Mouse (Mus musculus) 3T3-L1 (cell line): ENCODE data around the gene Frem2.

Experiments
- DNase-seq: peaks from one replicate; pipeline ENCODE4 v3.0.0-alpha.2; 2015; ENCODE audit warnings: low read depth, low spot score

Frem2 gene

DNA sequence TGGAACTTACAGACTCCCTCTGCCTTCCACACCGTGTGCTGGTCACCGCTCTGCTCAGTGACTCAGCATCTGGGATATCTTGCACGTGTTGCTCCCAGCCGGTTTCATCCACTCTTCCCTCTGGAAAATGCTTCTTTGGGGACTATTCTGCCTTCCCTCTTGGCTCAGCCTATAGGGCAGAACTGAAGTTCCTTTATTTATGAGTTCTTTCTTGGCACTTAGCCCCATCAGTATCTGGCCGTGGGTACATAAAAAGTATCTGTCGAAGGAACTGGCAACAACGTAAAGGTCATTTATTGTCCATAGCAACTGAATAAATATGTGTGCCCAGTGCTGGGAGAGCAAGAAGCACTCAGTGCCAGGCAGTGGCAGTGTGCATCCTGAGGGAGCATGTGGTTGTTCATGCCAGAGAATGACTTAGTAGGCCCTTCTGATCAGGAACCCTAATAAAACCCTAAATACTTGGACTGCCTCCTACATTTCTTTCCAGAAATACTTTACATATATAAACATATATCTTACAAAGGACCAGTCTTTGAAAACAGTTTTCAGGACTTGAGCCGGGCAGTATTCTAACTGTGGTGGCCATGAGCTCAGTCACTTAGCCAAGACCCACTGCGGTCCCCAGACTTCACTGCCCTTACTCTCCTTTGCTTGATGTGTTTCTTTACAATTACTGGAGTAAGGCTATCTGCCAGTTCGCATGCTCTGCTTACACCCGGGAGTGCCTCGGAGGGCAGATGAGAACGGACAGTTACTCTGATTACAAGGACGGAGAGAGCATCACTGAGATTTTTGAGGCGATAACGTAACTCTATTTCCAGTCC lies 99.6 kb downstream of the Frem2 start:
- no peak for DNase-seq

DNA sequence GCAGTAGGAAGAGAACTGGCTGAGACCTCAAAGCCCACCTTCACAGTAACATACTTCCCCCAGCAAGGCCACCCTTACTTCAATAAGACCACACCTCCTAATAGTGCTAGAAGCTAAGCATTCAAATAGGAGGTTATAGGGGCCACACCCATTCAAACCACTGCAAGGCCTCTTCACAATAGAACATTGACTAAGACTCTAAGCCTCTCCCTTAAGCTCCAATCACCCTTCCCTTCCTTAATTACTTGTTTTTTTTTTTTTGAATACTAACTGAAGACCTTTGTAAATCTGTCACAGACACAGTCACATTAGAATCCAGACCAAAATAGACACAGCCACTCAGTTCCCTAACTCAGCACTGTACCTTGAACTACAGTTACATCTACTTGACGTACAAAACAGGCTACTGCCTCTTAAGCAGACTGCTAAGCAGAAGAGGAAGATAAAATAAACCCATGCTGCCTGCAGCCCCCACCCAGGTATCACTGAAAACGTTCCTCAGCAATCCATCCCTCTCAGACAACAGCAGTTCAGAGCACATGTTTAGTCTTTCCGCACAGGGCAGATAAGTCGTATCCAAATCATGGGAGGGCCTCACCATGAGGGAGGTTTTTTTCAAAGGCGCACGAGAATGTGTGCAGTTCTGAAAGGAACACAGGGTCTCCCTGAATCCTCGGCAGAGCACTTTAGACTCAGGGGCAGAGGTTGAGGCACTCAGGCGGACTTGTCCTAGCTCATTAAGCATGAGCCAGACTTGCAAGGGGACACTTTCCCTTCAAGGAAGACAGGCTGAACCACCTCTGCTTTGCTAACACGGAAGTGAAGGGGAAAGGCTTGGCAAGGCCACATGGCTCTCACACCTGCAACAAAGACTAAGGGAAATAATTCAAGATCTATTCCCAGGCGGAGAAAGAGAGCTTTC lies 101.9 kb downstream of the Frem2 start:
- no peak for DNase-seq

DNA sequence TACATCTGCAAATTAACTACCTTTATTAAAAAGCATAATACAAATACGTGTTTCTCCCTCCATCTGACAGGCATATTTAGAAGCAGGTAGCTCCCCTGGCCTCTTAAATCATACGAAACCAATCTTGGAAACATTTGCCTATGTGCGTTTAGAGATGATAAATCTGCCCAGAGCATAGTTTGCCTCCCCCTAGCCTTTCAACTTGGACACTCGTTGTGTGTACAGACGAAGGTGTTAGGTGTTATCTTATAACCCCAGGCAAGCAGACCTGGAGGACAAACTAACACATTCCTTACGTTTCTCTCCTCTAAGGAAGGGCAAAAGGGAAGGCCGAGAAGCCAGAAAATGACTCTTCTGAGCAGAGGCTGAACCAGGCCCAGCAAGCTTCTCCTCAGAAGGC lies 104.5 kb downstream of the Frem2 start:
- no peak for DNase-seq

DNA sequence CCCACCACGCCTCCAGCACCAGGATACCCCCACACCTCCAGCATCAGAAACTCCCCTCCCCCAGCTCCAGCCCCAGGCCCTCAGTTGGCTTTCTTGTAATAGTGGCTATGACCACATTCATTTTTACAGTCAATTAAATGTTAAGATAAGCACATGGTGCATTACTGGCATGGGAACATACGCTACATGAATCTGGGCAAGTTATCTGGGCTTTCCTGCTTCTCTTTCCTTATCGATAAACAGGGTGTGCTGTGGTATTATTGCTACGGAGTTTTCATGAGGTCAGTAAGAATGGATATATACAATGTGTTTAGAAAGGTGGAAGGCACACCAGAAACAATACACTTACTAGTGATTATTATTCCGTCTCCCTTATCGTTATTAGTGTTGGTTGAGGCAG lies 125.1 kb downstream of the Frem2 start:
- DNase-seq: no peak

DNA sequence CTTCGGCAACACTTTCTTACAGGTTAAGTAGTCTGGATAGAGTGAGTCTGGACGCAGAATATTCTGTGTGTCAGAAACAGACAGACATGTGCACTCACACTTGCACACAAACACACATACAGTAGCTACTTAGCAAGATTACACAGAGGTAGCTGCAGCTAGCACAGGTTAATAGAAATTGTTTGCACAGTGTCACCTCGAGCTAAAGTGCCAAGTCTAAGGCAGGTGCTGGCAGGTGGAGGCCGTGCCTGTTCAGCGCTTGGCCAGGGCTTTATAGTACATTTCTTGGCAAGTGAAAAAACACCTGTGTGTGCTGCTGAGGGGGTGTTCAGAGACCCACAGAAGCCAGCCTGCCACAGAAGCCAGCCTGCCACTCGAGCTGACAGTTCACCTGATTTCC lies 126.8 kb downstream of the Frem2 start:
- DNase-seq: no peak

DNA sequence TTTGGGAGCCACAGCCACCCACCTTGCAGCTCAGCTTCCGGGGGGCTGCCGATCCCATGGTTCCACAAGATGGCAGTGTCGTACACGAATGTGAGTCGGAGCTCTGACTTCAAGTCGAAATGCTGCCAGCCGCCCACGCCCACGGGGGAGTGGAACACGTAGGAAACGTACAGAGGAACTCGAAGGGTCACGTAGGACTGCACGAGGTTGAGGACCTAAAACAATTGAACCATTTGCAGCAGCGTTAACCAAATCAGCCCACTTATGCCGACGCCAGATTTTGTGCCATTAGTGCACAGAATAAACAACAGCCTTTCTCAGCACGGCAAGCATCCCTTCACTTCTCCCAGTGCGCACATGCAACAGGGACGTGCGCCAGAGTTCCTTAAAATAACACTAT lies 131.4 kb downstream of the Frem2 start:
- DNase-seq: peak; percentile 20

DNA sequence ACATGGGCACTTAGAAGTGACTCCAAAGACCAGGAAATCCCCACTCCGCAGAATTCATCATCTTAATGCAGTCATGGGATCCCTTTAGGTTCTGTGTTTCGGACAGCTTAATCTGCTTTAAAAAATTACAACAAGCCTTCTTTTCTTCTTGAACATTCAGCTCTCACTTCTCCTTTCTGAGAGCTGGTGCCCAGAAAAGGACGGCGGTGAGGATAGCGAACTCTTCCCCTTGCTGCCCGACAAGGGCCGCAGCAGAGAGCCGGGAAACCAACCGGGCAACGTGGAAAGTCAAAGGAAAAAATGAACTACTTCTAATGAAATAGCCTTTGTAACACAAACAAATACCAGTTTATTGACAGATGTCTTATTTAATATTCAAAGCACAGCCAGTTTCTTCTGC lies 134.4 kb downstream of the Frem2 start:
- DNase-seq: no peak

DNA sequence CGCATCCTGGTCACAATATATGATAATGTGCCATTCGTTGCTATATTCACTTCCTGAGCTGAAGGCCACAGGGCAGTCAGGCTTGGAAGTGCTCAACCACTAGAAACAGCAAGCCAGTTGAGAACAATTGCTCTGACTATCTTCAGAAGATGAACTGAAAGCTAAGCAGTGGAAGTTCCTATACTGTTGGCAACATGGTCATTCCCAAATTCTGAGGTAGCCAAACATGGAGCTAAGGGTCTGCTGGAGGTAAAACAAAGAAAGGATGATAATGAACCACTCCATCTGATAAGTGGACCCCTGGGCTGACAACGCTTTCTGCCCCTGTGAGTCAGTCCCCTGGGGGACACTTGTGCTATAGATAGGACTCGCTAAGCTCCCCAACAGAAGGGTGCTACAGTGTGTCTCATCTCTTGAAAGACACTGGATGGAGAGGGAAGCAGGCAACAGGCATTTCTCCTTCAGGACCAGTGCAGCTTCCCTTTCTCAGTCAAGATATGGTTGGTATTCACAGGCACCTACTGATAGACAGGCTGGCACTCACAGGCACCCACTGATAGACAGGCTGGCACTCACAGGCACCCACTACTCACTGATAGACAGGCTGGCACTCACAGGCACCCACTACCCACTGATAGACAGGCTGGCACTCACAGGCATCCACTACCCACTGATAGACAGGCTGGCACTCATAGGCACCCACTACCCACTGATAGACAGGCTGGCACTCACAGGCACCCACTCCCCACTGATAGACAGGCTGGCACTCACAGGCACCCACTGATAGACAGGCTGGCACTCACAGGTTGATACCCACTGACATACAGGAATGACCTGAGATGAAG lies 142.7 kb downstream of the Frem2 start:
- no peak for DNase-seq

DNA sequence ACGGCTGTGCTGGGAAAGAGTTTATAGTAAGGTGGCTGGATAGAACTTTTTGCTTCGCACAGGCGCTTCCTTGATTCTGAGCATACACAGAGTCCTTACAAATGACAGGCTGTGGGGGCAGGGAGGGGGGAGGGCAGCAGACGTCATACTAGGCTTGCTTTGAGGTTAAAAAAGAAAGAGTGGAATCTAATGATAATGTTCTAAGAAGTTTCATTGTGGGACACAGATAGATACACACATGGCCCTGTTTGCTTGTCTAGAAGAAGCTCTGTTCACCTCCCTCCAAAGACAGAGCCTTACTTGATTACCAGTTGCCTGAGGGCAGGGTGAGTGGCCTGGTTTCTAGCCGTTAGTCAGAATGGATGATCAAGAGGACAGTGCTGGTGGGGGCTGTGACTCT lies 144.1 kb downstream of the Frem2 start:
- no peak for DNase-seq

DNA sequence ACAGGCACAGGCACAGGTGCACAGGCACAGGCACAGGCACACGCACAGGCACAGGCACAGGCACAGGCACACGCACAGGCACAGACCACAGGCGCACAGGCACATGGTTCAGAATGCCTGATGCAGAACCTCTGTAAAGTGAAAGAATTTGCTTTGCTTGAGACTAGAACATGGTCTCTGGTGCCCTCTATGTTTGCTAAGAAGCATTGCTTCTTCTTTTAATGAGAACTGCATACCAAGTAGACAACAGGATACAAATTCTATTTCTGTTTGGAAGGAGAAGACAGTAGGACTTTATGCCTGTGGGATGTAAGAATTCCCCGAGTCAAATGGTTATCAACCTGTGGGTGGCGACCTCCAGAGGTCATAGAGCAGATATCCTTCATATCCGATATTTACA lies 154.7 kb downstream of the Frem2 start:
- peak; percentile 41 for DNase-seq

DNA sequence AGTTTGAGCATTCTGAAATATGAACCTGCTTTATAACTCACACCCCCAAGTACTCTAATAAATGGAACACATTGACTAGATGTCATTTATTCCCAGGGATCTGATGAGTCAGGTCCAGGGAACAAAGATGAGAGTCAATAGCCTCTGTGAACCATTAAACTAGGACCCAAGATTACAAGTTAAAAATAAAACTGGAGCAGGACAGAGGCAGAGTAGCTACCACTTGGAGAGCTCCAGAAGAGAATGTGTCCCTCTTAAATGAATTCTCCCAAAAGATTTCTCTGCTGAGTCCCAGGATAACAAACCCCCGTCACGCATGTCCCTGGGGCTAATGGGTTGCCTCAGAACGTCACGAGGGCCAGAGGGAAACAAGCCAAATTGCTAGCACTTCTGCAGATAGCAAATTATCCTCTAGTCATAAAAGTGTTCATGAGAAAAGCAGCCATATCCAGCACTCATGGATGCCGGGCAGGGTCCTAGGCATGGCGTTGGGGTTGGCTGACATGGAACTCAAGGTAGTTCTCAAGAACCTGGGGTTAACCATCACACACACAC lies 158.7 kb downstream of the Frem2 start:
- DNase-seq: no peak

DNA sequence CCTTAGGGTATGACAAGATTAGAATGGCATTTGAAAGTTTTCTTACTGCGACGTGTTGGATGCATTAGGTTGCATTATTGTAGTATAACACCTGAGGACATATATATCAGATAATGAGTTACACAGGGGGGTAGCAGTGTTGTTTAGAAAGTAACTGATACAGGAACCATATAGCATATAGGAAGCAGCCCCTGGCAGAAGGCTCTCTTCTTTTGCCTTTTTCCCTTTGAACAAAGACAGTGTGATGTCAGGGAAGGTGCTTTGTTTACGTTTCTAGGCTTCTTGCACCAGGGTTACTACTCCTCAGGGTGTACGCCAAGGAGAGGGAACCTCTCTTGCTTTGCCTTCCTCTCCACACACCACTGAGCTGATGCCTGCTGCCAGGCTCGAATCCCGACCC lies 168.8 kb downstream of the Frem2 start, which contains the start of gene Stoml3:
TSS of gene Stoml3 (plus strand) at position 301 of the 400 bp plus-strand sequence.
- DNase-seq: no peak

DNA sequence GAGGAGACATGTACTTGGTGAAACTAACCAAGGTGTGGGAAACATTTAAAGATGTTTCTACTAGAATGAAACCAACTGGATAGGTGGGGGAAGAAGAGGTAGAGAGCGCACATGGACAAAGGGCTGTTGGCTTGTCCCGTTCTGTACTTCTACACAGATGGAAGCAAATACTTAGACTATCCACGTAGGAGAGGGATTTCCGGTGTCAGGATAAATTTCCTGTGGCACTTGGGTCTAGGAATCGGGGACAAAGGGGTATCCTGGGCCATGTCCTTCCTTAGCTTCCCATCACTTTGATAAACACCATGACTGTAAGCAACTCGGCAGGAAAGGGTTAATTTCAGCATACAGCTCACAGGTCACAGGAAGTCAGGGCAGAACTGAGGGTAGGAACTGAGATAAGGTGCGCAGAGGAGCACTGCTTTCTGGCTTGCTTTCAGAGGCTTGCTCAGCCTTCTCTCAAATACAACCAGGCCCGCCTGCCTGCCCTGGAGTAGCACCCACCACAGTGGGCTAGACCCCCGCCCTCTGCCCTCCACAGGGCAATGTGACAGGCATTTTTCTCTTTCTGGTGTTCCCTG lies 170.1 kb downstream of the Frem2 start:
- DNase-seq: no peak

DNA sequence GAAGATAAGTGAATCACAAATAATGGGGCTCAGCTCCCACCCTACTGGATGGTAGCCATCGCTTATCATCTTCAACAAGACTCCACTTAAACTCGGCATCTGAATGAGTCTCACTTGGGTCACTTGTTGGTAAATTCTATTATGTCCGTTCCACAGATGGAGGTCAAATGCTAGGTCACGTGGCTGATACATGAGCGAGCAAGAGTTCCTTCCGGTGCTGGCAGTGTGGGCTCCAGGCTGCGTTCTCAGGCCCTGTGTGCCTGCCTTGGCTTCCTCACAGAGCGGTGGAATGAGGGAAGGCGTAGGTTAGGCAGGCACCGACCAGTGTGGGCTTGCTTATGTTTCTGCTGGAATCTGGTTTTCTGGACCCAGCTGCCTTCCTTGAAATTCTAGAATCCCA lies 170.6 kb downstream of the Frem2 start:
- DNase-seq: no peak

DNA sequence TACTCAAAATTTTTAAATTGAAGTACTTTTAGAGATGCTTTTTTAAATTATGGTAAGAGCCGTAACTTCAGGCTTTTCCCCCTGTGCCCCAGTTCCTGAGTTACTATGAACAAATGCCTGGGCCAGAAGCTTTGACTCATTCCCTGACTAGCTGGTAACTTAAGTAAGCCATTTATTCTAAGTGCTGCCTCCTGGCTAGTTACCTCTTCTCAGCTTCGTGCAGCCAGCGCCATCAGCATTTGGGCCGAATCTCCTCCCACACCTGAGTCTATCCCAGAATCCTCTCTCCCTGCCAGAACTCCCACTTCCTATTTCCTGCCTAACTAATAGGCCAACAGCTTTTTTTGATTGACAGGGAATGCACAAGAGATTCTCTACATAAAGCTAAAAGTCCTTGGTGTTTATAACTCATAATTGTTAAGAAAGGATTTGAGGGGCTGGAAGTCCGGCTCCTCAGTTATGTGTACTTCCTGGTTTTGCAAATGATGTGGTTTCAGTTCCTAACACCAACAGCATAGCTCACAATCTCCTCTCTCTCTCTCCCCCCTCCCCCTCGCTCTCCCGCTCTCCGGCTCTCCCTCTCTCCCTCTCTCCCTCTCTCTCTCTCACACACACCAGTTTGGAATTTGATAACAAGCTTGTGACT lies 173.6 kb downstream of the Frem2 start:
- no peak for DNase-seq

DNA sequence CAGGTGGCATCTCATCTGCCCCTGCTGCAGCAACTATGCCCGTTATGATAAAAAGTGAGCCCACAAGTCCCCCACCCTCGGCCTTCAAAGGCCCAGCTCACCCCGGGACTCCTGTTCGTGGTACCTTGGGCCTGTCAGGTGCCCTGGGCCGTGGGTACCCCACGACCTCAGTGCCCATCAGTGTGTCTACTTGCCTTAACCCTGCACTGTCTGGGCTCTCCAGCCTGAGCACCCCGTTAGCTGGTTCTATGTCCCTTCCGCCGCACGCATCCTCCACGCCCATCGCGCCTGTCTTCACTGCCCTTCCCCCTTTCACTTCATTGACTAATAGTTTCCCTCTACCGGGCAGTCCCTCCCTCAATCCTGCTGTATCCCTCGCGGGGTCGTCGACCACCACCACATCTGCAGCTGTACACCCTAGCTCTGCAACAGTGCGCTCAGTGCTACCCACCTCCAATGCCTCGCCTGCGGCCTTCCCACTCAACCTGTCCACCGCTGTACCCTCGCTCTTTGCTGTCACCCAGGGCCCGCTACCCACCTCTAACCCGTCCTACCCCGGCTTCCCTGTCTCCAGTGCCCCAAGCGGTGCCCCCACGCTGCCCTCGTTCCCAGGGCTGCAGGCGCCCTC lies 178.6 kb downstream of the Frem2 start:
- no peak for DNase-seq

DNA sequence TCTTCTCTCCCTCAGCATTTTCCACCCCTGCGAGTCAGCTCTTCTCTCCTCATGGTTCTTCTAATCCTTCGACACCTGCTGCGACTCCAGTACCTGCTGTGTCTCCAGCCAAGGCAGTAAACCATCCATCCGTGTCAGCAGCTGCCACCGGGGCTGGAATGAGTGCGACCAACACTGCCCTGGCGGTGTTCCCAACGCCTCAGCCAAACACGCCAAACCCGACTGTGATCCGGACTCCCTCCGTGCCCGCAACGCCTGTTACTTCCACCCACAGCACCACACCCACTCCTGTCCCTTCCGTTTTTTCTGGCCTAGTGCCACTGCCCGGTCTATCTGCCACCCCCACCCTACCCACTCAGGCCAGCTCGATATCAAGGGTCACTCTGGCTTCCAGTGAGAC lies 179.7 kb downstream of the Frem2 start:
- DNase-seq: no peak

DNA sequence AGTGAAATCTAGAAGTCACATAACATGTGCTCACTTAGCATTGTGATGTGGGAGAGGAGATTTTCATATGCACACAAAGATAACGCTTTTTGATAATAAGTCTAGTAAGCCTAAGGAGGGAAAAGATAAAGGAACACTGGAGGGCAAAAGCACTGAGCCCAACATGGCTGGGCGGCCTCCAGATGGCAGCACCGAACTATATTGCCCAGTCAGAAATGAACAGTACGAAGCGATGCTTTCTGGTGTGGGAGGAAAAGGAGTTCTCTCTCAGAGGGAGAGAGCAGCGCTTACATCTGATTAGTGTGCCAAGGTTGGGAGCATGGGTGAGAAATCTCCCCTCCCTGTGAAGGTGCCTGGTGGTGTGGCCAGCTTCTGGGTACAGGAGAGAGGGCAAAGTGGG lies 181.3 kb downstream of the Frem2 start:
- peak; percentile 56 for DNase-seq

DNA sequence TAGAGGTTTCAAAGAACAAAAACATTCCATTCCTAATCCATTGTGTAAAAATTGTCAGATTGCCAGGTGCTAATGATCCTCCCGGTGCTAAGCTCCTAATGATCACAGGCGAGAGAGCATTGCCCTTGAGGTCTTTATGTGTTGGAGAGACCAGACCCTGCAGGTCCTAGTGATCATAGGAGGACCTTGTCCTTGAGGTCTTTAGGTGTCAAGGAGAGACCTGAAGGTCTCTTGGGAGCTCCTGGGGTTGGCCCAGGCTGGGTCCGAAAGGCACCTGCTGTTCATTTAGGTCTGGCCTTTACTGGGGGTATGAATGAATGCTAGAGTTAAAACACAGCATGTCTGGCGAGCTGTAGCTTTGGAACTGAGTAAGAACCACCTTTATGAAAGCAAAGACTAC lies 183.0 kb downstream of the Frem2 start:
- no peak for DNase-seq

DNA sequence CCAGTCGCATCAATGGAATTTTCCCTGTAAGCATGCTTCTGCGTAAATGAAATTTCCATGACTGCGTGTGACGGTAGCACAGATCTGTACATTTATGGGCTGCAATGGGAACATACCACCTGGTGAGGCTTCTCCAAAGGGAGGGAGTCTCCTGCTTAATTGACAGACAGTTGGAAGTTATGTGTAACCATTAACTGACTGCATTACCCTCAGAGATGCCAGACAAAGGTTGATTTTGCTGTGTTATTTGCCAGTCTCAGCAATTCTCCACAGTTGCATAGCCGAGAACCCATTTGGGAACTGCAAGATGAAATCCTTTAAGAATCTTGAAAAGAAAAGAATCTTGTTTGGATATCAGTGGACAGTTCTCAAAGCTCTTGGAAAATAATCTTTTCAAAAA lies 185.1 kb downstream of the Frem2 start:
- DNase-seq: no peak
